Mouse (Mus musculus) monocyte, adult 2 months (primary cell): Measurements from ENCODE around the gene Zfp459.
A peak's percentile ranks its signal among the peaks of the same experiment; 100 is the strongest.
"Not testable (repeated sequence)": the region's sequence is repeated elsewhere in the genome, so short reads cannot be mapped to it uniquely, and the experiment has no call there.

ENCODE experiments used
- DNase-seq, 2 experiments: peaks; one replicate each; pipeline ENCODE4 v3.0.0; 2022; ENCODE audit warnings: low spot score in 2 of 2, low read depth in 1 of 2

The Zfp459 gene

DNA sequence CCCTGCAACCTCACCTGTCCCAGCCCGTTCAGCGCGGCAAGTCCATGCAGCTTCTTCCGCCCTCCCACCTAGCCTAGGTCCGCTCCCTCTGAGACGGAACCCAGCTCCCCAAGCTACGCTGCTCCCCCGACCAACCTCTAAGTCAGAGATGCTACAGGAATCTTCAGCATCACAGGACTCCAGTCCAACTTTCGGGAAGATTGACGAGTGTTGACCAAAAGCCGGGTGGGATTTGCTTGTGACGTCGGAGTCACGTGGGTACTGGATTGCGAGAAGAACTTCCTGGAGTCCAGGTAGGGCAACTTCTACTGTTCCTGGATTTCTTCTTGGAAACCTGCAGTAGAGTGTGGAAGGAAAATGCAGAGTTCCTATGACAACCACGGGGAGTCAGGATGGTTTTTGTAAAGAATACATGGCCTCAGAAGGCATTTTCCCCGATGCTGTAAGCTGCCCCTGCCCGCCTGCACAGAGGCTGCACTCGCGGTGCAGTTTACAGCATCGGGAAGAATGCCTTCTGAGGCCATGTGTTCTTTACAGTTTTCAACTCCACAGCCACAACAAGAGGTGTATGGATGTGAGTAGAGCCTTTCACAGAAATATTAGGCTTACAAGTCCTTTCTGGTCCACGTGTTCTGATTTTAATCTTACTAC is at the start of gene Zfp459:
Gene Zfp459 (minus strand): TSS at position 212 of the 651 bp plus-strand sequence.
- DNase-seq = no peak

DNA sequence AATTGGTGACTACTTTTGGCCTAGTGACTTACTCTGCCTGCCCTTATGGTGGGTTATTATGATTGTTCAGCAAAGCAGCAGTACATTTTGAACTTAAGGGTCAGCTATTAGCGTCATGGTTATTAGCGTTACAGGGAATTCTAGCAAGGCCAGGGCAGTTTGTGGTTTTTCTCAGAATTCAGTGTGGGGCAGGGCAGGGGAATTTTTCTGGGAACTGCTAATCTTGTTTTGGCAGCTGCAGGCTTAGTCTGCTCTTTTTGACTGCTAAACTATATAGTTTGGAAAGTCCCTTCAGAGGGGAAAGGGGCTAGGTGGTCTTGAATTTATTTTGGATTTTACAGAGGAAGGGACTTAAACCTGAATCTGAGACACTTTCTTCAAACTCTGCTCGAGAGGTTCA is 48.1 kb upstream of the Zfp459 start:
- DNase-seq = no peak

DNA sequence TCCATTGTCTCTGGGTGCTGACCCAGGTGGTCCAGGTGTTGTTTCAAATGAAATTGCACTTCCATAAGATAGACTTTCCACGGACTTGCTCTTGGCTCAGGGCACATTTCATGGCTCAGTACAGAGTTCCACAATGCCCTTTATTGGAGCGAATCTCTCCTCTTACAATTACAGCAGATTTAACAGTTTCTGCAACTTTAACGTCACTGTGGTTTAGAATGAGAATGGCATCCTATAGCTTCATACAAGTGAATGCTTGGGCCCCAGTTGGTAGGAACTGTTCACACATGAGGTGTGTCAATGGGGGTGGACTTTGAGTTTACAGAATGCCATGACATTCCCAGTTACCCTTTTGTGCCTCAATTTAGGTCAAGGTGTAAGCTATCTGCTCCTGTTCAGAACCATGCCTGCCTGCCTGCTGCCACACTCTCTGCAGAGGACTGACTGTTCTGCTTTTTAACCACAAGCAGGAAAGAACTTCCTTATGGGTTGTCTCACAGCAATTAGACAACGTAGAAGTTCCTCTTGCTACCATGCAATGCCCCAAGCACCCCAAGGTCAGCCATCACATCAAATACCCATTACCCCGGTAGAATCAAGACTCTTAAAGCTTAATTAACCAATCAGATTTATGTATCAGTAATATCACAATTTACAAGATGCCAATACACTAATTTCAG is 42.4 kb upstream of the Zfp459 start:
- DNase-seq = peak in 1 of 2 experiments; percentile 5

DNA sequence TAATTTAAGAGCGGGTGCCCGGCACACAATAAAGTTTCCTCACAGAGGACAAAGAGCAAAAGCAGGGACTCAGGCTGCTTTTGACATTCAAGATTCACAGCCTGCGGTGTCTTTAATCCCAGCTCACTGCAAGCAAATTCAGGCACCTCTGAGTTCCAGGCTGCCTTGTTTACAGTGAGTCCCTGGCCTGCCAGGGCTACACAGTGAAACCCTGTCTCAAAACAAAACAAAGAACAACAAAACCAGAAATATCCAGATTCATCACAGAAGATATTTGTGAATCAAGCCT is 30.7 kb upstream of the Zfp459 start:
- DNase-seq = no peak

DNA sequence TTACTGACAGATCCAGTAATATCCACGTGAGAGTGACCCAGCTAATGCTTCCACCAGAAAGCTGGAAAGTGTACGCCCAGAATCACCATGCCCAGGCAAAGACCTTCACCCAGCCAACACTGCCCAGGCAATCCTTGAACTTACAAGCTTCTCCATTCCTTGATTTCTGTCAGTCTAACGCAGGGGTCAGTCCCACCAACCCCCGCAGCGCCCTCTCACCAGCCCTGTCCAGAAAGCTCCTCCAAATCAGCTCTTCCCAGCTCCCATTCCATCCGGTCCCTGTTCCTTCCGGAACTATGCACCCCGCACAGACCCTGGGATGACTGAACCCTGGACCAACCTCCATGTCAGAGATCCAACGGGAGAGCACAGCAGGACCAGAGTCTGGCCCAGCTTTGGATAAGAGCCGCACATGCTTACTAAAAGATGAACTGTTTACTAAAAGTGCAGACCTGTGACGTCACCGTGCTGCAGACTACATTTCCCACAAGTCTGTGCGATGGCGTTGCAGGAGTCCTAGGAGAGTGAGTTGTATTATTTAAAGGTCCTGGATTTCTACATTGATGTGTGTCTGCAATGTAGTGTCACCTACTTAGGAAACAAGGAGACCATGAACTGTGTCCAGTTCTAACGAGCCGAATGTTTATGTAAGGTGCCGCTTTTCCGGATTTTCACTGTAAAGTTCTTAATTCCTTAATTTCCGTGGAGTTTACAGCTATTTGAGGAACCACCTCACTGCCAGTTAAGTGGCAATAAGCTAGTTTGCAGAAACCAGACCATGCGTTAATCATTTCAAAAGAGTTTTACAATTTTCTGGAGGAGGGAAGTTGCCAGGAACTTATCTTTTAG is 30.2 kb upstream of the Zfp459 start, which contains the start of gene Zfp874a:
Gene Zfp874a (minus strand): TSS at position 453 of the 849 bp plus-strand sequence.
- DNase-seq = peak; percentile 33 to 74

DNA sequence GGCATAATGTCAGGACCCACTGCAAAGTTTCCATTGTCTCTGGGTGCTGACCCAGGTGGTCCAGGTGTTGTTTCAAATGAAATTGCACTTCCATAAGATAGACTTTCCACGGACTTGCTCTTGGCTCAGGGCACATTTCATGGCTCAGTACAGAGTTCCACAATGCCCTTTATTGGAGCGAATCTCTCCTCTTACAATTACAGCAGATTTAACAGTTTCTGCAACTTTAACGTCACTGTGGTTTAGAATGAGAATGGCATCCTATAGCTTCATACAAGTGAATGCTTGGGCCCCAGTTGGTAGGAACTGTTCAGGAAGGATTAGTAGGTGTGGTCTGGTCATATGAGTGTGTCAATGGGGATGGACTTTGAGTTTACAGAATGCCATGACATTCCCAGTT is 15.9 kb upstream of the Zfp459 start:
- DNase-seq = not testable (repeated sequence)

DNA sequence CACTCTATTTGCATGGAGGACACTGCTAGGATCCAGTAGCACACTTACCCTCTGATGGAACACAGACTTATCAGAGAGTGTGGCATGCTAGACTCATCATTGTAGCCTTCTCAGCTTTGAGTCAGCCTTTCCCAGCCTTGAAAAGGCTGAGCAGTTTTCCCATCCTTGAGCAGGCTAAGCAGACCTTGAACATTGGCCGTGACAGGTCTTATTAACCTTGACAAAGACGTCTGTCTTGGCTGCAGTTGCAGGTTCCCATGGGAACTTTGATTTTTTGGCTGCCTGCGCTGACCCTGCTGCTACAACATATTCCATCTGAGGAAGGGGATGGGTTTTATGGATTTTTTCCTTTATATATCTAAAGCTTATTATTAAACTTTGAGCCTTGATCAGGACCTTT is 6.9 kb upstream of the Zfp459 start:
- DNase-seq = no peak

DNA sequence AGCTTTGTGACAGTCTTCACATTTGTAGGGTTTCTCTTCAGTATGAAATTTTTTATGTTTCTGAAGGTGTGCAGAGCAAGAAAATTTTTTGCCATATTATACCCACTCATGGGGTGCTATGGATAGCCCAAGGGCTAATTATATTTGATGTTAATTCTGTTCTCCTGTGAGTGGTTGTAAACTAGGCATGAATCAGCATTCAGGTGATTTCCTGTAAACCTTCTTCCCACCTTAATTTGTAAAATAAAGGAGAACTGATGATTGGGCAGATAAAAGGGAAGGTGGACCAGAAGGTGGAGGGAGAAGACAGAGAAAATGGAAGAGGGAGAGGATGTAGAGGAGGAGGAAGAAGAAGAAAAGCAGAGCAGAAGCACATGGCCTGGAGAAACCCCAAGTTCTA is 4.5 kb upstream of the Zfp459 start:
- not testable (repeated sequence) for DNase-seq

DNA sequence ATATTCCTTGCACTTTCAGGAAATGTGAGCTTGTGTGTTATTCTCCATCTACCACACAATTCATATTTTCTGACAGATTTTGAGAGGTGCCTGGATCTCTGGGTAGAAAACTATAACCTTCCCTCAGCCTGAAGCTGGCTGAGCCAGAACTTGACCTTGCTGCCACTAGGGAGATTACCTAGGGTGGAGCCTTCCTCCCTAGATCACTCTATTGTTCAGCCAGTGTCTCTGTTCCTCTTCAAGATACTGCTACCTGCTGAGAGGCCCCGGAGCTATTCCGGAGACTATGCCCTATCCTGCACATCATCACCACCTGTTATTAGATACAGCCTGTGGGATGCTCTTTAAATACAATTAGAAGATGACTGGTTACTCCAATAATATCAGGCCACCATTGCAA is 1.3 kb upstream of the Zfp459 start:
- not testable (repeated sequence) for DNase-seq

DNA sequence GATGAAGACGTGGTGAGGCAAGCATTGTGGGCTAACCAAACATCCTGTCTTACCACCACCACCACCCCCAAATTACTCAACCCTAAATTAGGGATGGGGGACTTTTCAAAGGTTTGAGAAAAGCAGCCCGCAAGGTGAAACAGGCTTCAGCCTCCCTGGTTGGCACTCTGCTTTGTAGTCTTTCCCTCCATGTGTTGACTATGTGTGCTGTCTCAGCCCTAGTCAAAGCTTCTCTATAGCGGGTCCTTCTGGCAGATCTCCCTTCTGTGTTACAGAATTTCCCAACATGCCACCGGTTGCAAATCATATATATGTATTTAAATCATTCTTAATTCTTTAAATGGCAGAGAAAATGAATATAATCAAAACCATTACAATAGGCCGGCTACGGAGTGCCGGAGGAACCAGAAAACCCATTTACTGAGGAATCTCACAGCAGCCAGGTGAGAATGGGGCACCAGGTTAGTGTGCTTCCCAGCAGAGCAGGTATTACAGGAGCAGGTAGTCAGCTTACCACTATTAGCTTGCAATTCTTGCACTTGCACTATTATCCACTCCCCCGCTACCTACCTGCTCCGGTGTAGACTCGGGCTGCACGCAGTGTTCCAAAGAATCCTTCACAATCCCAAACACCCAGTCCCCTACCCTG is 536 bp downstream of the Zfp459 start:
- no peak for DNase-seq

DNA sequence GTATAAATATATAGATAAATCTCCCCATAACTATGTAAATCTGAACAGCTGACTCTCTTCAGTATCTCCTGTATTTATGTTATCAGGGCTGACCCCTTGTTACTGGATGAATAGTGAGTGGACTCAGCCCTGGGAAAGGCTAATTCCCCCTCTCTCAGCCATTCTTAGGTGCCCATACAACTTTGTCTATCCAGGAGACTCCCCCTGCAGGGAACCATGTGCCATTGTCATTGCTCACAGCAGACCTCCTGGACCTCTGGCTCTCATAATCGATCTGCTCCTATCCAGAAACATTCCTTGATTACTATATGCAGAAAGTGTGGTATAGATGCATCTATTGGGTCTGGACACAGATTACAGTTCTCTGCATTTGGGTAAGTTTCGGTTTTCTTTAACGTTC is 4.4 kb downstream of the Zfp459 start:
- DNase-seq = no peak

DNA sequence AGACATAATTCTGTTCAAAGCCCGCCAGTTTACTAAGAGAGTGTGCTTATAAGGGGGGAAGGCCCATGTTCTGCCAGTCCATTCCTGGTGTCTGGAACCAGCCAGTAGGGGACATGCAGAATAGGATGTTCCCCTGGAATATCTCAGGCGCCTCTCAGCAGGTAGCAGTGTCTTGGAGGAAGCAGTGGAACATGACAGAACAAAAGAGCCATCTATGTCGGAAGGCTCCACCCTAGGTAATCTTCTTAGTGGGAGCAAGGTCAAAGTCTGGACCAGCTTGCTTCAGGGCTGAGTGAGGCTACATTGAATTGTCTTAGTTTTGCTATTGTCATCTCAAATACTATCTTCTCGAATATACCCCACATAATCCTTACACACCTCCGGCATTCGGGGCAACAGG is 5.5 kb downstream of the Zfp459 start:
- DNase-seq = no peak

DNA sequence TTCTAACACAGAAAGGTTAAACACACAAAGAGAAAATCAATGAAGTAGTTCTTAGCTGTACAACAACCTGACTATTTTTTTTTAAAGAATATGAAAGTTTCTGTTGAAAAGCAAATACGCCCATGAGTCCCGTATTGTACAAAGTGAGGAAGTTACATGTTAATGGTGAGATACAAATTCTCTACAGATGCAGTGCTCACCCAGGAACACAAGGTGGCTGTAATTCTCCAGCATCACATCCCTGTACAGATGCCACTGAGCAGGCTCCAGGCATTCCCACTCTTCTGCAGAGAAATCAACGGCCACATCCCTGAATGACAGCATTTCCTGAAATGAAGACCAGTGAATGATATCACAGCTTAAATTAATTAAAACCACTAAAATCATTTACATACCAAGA is 7.6 kb downstream of the Zfp459 start:
- DNase-seq = not testable (repeated sequence)

DNA sequence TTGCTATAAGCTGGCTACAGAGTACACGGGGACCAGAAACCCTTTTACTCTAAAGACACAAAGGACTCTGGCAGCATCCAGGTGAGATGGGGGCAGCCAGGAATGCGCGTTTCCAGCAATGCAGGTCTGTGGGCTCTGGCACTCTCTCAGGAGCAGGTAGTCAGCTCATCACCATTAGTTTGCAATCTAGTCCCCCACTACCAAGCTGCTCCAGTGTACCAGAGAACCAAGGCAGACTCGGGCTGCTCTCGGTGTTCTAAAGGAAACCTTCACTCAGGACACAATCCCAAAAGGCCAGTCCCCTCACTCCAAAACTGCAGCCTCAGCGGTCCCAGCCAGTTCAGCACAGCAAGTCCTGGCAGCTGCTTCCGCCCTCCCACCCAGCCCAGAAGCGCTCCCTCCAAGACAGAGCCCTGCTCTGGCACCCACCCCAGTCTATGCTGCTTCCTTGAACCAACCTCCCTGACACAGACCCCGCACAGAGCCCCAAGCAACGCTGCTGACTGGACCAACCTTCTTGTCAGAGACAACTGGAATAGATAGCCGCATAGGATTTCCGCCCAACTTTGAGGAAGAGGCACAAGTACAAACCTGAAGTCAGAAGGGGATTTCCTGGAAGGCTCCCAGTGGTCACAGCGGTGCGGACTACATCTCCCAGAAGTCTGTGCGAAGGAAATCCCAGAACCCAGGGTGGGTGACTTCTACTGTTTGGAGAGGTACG is 21.9 kb downstream of the Zfp459 start, which contains the start of gene Zfp429:
Gene Zfp429 (minus strand): TSS at position 637 of the 721 bp plus-strand sequence.
- DNase-seq = peak in 1 of 2 experiments; percentile 54

DNA sequence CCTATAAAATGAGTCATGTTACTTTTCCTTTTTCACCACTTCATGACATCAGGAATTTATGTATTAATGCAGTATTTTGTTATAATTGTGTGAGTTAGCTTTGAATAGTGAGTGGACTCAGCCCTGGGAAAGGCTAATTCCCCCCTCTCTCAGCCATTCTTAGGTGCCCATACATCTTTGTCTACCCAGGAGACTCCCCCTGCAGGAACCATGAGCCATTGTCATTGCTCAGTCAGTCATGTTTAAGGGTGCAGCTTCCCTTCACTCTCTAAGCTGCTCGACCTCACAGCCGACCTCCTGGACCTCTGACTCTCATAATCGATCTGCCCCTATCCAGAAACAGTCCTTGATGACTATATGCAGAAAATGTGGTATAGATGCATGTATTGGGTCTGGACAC is 45.0 kb downstream of the Zfp459 start:
- DNase-seq = not testable (repeated sequence)

DNA sequence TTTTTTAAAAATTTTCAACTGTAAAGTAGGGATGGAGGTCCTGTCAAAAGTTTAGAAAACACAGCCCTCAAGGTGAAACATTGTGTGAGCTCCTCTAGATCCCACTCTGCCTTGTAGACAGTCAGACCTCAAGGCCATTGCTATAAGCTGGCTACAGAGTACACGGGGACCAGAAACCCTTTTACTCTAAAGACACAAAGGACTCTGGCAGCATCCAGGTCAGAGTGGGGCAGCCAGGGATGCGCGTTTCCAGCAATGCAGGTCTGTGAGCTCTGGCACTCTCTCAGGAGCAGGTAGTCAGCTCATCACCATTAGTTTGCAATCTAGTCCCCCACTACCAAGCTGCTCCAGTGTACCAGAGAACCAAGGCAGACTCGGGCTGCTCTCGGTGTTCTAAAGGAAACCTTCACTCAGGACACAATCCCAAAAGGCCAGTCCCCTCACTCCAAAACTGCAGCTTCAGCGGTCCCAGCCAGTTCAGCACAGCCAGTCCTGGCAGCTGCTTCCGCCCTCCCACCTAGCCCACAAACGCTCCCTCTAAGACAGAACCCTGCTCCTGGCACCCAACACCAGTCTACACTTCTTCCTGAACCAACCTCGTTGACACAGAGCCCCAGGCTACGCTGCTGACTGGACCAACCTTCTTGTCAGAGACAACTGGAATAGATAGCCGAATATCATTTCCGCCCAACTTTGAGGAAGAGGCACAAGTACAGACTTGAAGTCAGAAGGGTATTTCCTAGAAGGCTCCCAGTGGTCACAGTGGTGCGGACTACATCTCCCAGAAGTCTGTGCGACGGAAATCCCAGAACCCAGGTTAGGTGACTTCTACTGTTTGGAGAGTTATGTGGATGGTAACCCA is 45.9 kb downstream of the Zfp459 start, which contains the start of the genes Gm28041 and Zfp456:
Gene Gm28041 (minus strand): TSS at position 684 of the 862 bp plus-strand sequence.
Gene Zfp456 (minus strand): TSS at position 761 of the 862 bp plus-strand sequence.
- peak; percentile 50 to 73 for DNase-seq

DNA sequence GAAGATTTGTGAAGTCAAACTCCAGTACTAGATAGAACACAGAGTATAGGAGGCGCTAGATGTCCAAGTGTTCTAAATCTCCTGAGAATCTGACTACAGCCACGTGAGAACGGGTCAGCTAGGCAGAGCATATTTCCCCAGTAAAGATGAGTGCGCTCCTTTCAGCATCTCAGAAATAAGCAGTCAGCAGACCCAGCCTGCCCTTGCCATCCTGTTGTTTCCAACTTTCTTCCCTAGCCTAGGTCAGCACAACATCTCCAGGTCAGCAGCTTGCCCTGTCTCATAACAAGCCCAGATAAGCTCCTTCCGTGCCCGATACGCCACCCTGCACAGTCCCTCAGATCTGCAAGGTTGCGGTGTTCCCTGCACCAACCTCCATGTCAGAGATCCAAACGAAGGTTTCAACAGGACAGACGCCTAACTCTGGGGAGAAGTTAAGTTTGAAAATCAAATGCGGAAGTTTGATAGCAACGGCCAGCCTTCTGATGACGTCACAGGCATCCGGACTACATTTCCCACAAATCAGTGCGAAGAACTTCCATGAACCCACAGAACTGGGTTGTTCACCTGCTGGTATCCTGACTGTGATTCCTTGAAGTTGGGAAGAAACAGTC is 61.0 kb downstream of the Zfp459 start, which contains the start of the genes Gm28044 and Zfp953:
Gene Gm28044 (minus strand): TSS at position 406 of the 614 bp plus-strand sequence.
Gene Zfp953 (minus strand): TSS at position 475 of the 614 bp plus-strand sequence.
- DNase-seq = peak; percentile 70 to 85
